Mouse (Mus musculus) gastrocnemius, postnatal 4 days (tissue): Measurements from ENCODE around the gene Kirrel3. TPM values are rescaled to one million over a fixed set of nuclear protein-coding genes. Genes with fewer than 3 reads are reported as not detected.

Experiments
- DNase-seq, 2 experiments: peaks; one replicate each; pipeline ENCODE4 v3.0.0; 2021 to 2022; ENCODE audit warnings: low spot score in 2 of 2, mixed read lengths in 2 of 2
- total RNA-seq, 2 experiments: library from RNA; stranded (reverse); gene quantifications; 2 replicates each; pipeline ENCODE4 v1.2.3; 2021

Kirrel3 gene
- total RNA-seq, 2 experiments from 2014 or later: 2.0 to 2.7 TPM

- DNase-seq: no peak
Measured at GRCm38 (mm10) chr9:34942122-34942831, 456.6 kb downstream of the Kirrel3 start.

GRCm38 (mm10) chr9:34942996-34943395, 457.3 kb downstream of the Kirrel3 start:
- DNase-seq: no peak

- no peak for DNase-seq
Measured at GRCm38 (mm10) chr9:34945301-34945700, 459.6 kb downstream of the Kirrel3 start.

GRCm38 (mm10) chr9:34947258-34947657, 461.6 kb downstream of the Kirrel3 start:
- DNase-seq: no peak

GRCm38 (mm10) chr9:34947717-34948116, 462.0 kb downstream of the Kirrel3 start:
- DNase-seq: no peak

GRCm38 (mm10) chr9:34953420-34953819, 467.7 kb downstream of the Kirrel3 start:
- DNase-seq: peak in 1 of 2 experiments; percentile 28

- peak in 1 of 2 experiments; percentile 28 for DNase-seq
Measured at GRCm38 (mm10) chr9:34954212-34954611, 468.5 kb downstream of the Kirrel3 start.

- no peak for DNase-seq
Measured at GRCm38 (mm10) chr9:34956512-34956911, 470.8 kb downstream of the Kirrel3 start.

- DNase-seq: no peak
Measured at GRCm38 (mm10) chr9:34957691-34958090, 472.0 kb downstream of the Kirrel3 start.

GRCm38 (mm10) chr9:34958183-34958830, 472.6 kb downstream of the Kirrel3 start:
- no peak for DNase-seq

- no peak for DNase-seq
Measured at GRCm38 (mm10) chr9:34960736-34961135, 475.0 kb downstream of the Kirrel3 start.

- DNase-seq: no peak
Measured at GRCm38 (mm10) chr9:34961171-34961570, 475.5 kb downstream of the Kirrel3 start.

GRCm38 (mm10) chr9:34962251-34962650, 476.6 kb downstream of the Kirrel3 start:
- no peak for DNase-seq

- DNase-seq: no peak
Measured at GRCm38 (mm10) chr9:34963593-34963992, 477.9 kb downstream of the Kirrel3 start.

GRCm38 (mm10) chr9:34964172-34965040, 478.7 kb downstream of the Kirrel3 start:
- no peak for DNase-seq

- no peak for DNase-seq
Measured at GRCm38 (mm10) chr9:34965041-34965415, 479.3 kb downstream of the Kirrel3 start.

GRCm38 (mm10) chr9:34967772-34968171, 482.1 kb downstream of the Kirrel3 start:
- DNase-seq: no peak

GRCm38 (mm10) chr9:34969881-34970490, 484.3 kb downstream of the Kirrel3 start:
- DNase-seq: no peak

GRCm38 (mm10) chr9:34974326-34974725, 488.6 kb downstream of the Kirrel3 start:
- no peak for DNase-seq

GRCm38 (mm10) chr9:34975245-34975644, 489.6 kb downstream of the Kirrel3 start:
- DNase-seq: no peak
